Mouse (Mus musculus) stomach, embryonic 16.5 days (tissue): ENCODE measurements around the gene Ccdc15. TPM values are rescaled to one million over a fixed set of nuclear protein-coding genes. Genes with fewer than 3 reads are reported as not detected.

Experiments
- ATAC-seq: fragments of 200-750 bp; cut with Nextera tagmentation; 2 replicates; pipeline ENCODE4 v1.8.0; 2017; ENCODE audit warnings: moderate number of reproducible peaks, moderate TSS enrichment; ENCODE audit not compliant: insufficient read depth, low FRiP score
- H3K27ac ChIP-seq: fragments of 300-500 bp; sonication (generic); 2 replicates; pipeline ENCODE4 v1.5.1; 2014; ENCODE audit warnings: low read length
- H3K27me3 ChIP-seq: fragments of 300-500 bp; sonication (generic); 2 replicates; pipeline ENCODE4 v1.6.1; 2014; ENCODE audit warnings: low read length, control low read depth, mixed read lengths; ENCODE audit not compliant: control insufficient read depth, insufficient read depth
- H3K36me3 ChIP-seq: fragments of 300-500 bp; sonication (generic); 2 replicates; pipeline ENCODE4 v1.6.1; 2014; ENCODE audit warnings: low read length; ENCODE audit not compliant: control insufficient read depth, insufficient read depth
- H3K4me1 ChIP-seq: fragments of 300-500 bp; sonication (generic); 2 replicates; pipeline ENCODE4 v1.6.1; 2014; ENCODE audit warnings: low read length, control low read depth, mixed read lengths; ENCODE audit not compliant: control insufficient read depth, insufficient read depth
- H3K4me2 ChIP-seq: fragments of 300-500 bp; sonication (generic); 2 replicates; pipeline ENCODE4 v1.6.1; 2014; ENCODE audit warnings: low read depth, low read length, mixed read lengths
- H3K4me3 ChIP-seq: fragments of 300-500 bp; sonication (generic); replicated peaks from 2 replicates; pipeline ENCODE4 v1.5.1; 2014; ENCODE audit warnings: mild to moderate bottlenecking, low read length
- H3K9ac ChIP-seq: fragments of 300-500 bp; sonication (generic); 2 replicates; pipeline ENCODE4 v1.6.1; 2014; ENCODE audit warnings: low read length
- H3K9me3 ChIP-seq: fragments of 300-500 bp; sonication (generic); replicated peaks from 2 replicates; pipeline ENCODE4 v1.6.1; 2016; ENCODE audit warnings: low read length, control low read depth; ENCODE audit not compliant: control insufficient read depth
- WGBS: fragments of 180-500 bp; shearing (Covaris S2); extraction: QIAGEN DNeasy Blood & Tissue Kit; methylation state at CpG from one replicate; pipeline ENCODE4 v1.1.7; 2014; 5-methylcytosine and 5-hydroxymethylcytosine counted together
- polyA plus RNA-seq: library from polyadenylated mRNA; unstranded; fragments of >200 nt; fragmentation: Nextera tagmentation; extraction: Ambion mirVana; gene quantifications from 2 replicates; pipeline ENCODE4 v1.2.1, GENCODE M21; 2015

Ccdc15 gene
- polyA plus RNA-seq, 1 experiment from 2014 or later, result 5.0 TPM

DNA sequence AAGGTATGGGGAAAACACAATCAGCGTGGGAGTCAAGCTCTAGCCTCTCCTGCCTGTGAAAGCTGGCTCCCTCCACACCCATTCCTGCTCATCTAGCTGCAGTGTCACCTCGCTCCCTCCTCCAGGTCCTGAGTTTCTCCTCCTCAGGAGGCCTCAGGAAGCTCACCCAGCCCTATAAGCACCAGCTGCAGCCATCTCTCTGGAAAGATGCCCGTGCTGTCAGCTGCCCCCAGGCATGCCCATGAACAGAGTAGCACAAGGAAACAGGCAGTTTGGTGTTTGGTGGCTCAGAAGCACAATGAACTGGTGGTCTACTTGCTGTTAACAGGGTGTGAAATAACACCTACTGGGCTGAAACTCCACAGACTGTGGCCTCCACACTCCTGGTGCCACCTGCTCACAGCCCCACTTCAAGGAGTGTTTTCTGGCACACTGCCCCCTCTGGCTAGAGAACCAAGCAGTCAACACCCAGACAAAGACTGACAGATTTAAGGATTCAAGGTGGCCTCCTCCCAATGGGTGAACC lies 99.8 kb downstream of the Ccdc15 start:
- WGBS, result 36% methylated on average over 3 of the region's 3 CpGs
- Histone ChIP-seq H3K27ac (no peak overlapping the region), H3K27me3 (no peaks in the 10 kb centered on the region; the same call in 1 of the 2 replicates), H3K9me3 (no peaks in the 10 kb centered on the region), H3K9ac (no peak overlapping the region), H3K4me2 (no peak overlapping the region), H3K4me3 (no peak overlapping the region), H3K36me3 (no peaks in the 10 kb centered on the region), H3K4me1 (peaks cover 6% of the 10 kb centered on the region; the same call in 1 of the 2 replicates)
- no peak for ATAC-seq

DNA sequence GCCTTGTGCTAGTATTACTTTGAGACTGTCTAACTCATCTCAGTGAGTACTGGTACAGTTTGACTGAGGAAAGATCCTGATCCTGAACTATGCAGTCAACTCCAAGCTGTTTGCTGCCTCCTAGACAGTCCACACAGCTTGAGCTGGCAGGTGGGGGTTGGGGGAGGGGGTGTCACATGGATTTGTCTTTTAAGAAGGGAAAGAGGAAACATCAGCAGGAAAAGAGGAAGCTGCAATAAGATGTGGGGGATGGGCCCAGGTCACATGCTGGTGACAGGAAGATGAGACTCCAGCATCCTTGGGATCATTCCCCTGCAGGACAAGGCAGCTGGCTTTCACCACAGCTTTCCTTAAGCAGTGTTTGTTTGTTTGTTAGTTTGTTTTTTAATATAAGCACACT lies 100.8 kb downstream of the Ccdc15 start:
- H3K4me1 ChIP-seq, result peaks cover 6% of the 10 kb centered on the region; the same call in 1 of the 2 replicates
- H3K36me3 ChIP-seq, result no peaks in the 10 kb centered on the region
- no peak overlapping the region for H3K27ac ChIP-seq
- no peaks in the 10 kb centered on the region for H3K9me3 ChIP-seq
- H3K4me2 ChIP-seq, result no peak overlapping the region
- H3K4me3 ChIP-seq, result no peak overlapping the region
- H3K27me3 ChIP-seq, result no peaks in the 10 kb centered on the region; the same call in 1 of the 2 replicates
- ATAC-seq, result no peak
- H3K9ac ChIP-seq, result no peak overlapping the region

DNA sequence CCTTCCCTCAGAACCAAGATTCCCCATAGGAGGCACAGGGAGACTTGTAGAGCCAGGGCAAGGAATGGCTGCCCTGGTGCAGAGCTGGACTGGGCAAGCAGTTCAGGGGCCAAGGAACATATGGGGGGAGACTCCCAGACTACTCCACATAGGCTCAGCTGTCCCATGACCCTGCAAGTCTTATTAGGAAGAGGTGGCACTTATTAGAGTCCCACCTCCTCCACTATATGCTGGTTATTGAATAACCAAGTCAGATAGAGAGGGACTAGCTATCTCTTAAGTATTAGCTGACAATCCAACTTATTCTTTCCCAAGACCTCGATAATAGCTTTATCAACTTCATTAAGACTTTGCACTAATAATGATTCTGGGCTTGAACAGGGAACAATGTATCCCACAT lies 102.4 kb downstream of the Ccdc15 start:
- peak; percentile 38; the same call in 1 of the 2 replicates for ATAC-seq
- H3K27ac ChIP-seq, result no peak overlapping the region

DNA sequence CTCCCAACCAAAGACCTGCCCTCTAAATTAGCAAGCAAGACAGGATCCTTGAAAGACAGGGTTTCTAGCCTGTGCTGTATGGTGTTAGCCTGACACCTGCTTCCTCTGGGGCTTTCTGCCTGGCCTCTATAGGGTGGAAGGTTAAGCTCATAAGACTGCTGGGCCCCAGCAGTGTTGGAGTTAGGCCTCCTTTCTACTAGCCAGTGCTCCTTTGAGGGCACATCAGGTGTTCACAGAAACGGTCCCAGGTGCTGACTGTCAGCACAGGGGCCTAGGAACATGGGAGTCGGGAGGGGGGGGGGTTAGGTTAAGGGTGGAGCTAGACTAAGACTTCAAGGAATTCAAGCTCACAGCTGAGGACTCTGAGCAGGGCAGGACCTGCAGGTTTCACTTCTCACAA lies 102.8 kb downstream of the Ccdc15 start:
- no peak overlapping the region for H3K4me2 ChIP-seq
- no peak for ATAC-seq
- H3K4me1 ChIP-seq, result peaks cover 6% of the 10 kb centered on the region; the same call in 1 of the 2 replicates
- WGBS, result 41% methylated on average over 2 of the region's 2 CpGs
- no peak overlapping the region for H3K27ac ChIP-seq
- H3K36me3 ChIP-seq, result no peaks in the 10 kb centered on the region
- no peak overlapping the region for H3K9ac ChIP-seq
- H3K4me3 ChIP-seq, result no peak overlapping the region
- no peaks in the 10 kb centered on the region; the same call in 1 of the 2 replicates for H3K27me3 ChIP-seq
- no peaks in the 10 kb centered on the region for H3K9me3 ChIP-seq

More for the DNA sequence above, 102.4 kb downstream of the Ccdc15 start:
- Histone ChIP-seq H3K27me3 (no peaks in the 10 kb centered on the region; the same call in 1 of the 2 replicates), H3K9ac (no peak overlapping the region), H3K36me3 (no peaks in the 10 kb centered on the region), H3K4me2 (no peak overlapping the region), H3K4me3 (no peak overlapping the region), H3K4me1 (peaks cover 6% of the 10 kb centered on the region; the same call in 1 of the 2 replicates), H3K9me3 (no peaks in the 10 kb centered on the region)
- WGBS, result 71% methylated on average over 1 of the region's 1 CpGs

DNA sequence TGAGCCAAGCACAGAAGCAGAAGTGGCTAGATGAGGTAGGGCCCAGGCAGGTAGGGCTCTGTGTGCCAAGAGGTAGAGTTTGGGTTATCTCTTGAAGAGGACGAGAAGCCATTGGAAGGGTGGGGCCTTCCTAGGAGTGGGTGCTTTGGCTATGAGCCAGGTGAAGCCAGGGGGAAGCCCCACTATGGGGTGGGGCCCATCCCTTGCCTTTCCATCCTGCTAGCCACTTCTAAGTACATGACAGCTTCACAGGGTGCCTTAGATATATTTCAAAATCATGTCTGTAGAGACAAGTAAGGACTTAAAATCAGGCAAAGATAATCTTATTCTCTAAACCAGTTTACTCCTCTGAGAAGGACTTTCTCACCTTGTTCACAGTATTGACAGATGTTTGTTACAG lies 103.6 kb downstream of the Ccdc15 start:
- H3K9ac ChIP-seq, result no peak overlapping the region
- no peak overlapping the region for H3K4me2 ChIP-seq
- no peak overlapping the region for H3K4me3 ChIP-seq
- H3K27ac ChIP-seq, result no peak overlapping the region
- no peaks in the 10 kb centered on the region; the same call in 1 of the 2 replicates for H3K27me3 ChIP-seq
- no peak for ATAC-seq
- peaks cover 6% of the 10 kb centered on the region; the same call in 1 of the 2 replicates for H3K4me1 ChIP-seq
- no peaks in the 10 kb centered on the region for H3K36me3 ChIP-seq
- 38% methylated on average over 1 of the region's 1 CpGs for WGBS
- no peaks in the 10 kb centered on the region for H3K9me3 ChIP-seq

DNA sequence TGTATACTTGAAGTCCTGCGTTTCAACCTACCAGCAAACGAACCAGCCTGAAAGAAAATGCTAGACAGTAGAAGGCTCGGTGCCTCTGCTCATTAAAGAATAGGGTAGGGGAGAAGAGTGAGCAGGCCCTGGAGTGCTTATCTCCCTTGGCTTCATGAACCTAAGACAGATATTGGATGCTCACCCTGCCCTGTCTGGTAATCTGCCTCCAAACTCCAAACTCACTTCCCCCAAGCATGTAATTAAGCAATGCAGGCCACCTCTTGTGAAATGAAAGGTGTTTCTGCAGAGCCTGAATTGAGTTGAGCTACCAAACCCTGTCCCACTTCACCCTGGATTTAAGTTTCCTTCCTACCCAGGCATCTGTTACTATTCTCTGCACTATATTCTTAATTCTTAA lies 105.5 kb downstream of the Ccdc15 start:
- no peak for ATAC-seq
- WGBS, result 81% methylated on average over 3 of the region's 3 CpGs
- H3K4me3 ChIP-seq, result no peak overlapping the region
- no peak overlapping the region for H3K4me2 ChIP-seq
- H3K9me3 ChIP-seq, result no peaks in the 10 kb centered on the region
- H3K27ac ChIP-seq, result no peak overlapping the region
- H3K36me3 ChIP-seq, result no peaks in the 10 kb centered on the region
- H3K4me1 ChIP-seq, result no peaks in the 10 kb centered on the region
- H3K9ac ChIP-seq, result no peak overlapping the region
- H3K27me3 ChIP-seq, result no peaks in the 10 kb centered on the region; the same call in 1 of the 2 replicates

DNA sequence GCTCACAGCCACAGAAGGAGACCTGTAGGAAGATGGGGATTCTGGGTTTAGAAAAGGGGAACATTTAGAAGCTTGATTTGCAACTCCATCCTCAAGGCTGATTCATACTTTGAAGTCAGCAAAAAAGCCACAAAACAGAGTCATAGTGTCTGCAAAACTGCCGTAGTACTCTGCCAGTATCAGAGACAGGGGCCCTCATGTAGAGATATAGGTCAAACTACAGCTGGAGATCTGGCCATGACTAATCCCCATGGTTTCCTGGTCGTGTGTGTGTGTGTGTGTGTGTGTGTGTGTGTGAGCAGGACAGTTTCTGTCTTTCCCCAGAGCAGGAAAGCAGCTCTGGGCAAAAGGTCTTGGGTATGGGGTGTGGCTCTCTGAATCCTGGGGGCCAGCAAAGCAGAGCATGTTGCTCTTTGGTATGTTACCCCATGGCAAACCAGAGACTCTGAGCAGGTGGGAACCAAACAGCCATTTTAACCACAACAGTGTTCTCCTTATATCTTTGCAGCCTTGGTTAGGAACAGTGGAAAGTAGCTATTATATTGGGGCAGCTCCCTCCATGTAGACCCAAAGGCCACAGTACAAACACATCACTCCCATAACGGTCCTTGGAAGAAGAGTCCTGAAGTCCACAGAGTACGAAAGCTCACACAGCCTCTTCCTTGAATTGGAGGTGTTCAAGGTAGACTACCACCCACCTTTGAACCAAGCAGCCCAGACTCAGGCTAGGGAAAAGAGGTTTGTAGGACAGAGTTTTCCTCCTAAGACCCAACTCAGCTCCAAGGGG lies 112.1 kb downstream of the Ccdc15 start:
- H3K9ac ChIP-seq, result no peak overlapping the region
- peak; percentile 37; the same call in 1 of the 2 replicates for ATAC-seq
- no peaks in the 10 kb centered on the region for H3K36me3 ChIP-seq
- H3K9me3 ChIP-seq, result no peaks in the 10 kb centered on the region
- H3K27ac ChIP-seq, result no peak overlapping the region
- WGBS, result 59% methylated on average over 4 of the region's 4 CpGs
- H3K27me3 ChIP-seq, result no peaks in the 10 kb centered on the region
- no peak overlapping the region for H3K4me2 ChIP-seq
- H3K4me1 ChIP-seq, result 0 out of 2 replicates have a peak, but pooled peaks cover 3% of the 10 kb centered on the region
- H3K4me3 ChIP-seq, result no peak overlapping the region

DNA sequence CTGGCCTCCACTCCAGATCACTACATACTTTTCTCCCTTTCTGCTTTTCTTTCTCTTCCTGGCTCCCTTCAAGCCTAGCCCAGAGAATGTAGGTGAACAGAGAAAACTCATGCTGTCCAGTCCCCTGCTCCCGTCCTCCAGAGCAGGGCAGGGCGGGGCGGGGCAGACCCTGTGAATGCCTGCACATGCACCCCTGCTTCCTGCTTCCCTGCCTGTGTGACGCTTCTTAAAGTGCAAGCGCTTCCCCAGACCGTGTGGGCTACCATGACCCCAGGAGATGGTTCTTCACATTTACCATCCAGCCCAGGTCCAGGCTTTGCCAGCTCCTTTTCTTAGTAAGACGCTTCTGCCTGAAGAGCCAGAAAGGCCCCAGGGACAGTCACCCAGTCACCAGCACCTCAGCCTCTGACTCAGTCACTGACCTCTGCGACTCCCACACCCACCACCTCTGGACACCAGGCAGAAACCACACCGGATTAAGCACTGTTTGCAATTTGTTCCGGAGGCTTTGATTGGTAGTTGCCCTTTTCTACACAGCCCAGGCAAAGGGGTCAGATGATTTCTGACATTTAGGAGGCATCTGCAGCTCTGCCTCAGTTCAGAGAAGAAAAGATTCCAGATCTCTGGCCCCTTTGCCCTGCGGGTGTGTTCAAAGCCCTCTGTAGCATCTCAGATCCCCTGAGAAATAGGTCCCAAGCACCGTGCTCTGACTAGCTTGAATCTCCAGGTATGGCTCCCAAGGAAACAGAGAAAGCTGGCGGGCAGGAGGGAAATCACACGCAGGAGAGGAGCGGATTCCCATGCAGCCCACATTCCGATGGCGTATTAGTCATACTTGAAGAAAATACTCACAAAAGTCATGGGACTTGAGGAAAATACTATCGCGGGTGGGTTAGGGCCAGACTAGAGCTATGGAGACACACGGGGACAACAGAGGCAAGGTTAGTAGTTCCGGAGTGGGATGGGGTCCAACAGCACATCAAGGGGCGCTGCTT lies 115.7 kb downstream of the Ccdc15 start:
- no peak overlapping the region for H3K27ac ChIP-seq
- 0 out of 2 replicates have a peak, but pooled peaks cover 3% of the 10 kb centered on the region for H3K4me1 ChIP-seq
- H3K4me2 ChIP-seq, result no peak overlapping the region
- no peaks in the 10 kb centered on the region for H3K27me3 ChIP-seq
- no peaks in the 10 kb centered on the region for H3K36me3 ChIP-seq
- H3K4me3 ChIP-seq, result no peak overlapping the region
- H3K9me3 ChIP-seq, result no peaks in the 10 kb centered on the region
- ATAC-seq, result no peak
- WGBS, result 68% methylated on average over 22 of the region's 22 CpGs
- H3K9ac ChIP-seq, result no peak overlapping the region
